Mouse (Mus musculus): Measurements from ENCODE around the gene Rgs5. TPM values are rescaled to one million over a fixed set of nuclear protein-coding genes. Genes with fewer than 3 reads are reported as not detected.

Rgs5 gene
- polyA plus RNA-seq, 2 experiments from 2014 or later: not detected

GRCm38 (mm10) chr1:169726319-169726718 is 71.0 kb downstream of the Rgs5 start:
- ATAC-seq: no peak

- no peak for ATAC-seq
Observed at GRCm38 (mm10) chr1:169730599-169731100, 75.3 kb downstream of the Rgs5 start.

- ATAC-seq: no peak
Observed at GRCm38 (mm10) chr1:169736139-169736538, 80.8 kb downstream of the Rgs5 start.

- ATAC-seq: no peak
Observed at GRCm38 (mm10) chr1:169737231-169737630, 81.9 kb downstream of the Rgs5 start.

- no peak for ATAC-seq
Observed at GRCm38 (mm10) chr1:169741147-169741546, 85.8 kb downstream of the Rgs5 start.

Other genes with a start within 250 kb of the Rgs5 start
- gene Nuf2, start 124.0 kb upstream of the Rgs5 start, polyA plus RNA-seq (2017; shearing (Covaris generic)): 10 to 100 TPM; 16.5 to 18.7 TPM
- gene Rgs4, start 92.1 kb downstream of the Rgs5 start, polyA plus RNA-seq (2017; shearing (Covaris generic)): not detected

Data from activated CD4-positive, CD25-positive, alpha-beta regulatory T cell, adult 4 months (primary cell).